Mouse (Mus musculus): ENCODE results near the gene Cmtr2. TPM values are rescaled to one million over a fixed set of nuclear protein-coding genes. Genes with fewer than 3 reads are reported as not detected.

Gene Cmtr2
- polyA plus RNA-seq, 1 experiment: 2.8 TPM

DNA sequence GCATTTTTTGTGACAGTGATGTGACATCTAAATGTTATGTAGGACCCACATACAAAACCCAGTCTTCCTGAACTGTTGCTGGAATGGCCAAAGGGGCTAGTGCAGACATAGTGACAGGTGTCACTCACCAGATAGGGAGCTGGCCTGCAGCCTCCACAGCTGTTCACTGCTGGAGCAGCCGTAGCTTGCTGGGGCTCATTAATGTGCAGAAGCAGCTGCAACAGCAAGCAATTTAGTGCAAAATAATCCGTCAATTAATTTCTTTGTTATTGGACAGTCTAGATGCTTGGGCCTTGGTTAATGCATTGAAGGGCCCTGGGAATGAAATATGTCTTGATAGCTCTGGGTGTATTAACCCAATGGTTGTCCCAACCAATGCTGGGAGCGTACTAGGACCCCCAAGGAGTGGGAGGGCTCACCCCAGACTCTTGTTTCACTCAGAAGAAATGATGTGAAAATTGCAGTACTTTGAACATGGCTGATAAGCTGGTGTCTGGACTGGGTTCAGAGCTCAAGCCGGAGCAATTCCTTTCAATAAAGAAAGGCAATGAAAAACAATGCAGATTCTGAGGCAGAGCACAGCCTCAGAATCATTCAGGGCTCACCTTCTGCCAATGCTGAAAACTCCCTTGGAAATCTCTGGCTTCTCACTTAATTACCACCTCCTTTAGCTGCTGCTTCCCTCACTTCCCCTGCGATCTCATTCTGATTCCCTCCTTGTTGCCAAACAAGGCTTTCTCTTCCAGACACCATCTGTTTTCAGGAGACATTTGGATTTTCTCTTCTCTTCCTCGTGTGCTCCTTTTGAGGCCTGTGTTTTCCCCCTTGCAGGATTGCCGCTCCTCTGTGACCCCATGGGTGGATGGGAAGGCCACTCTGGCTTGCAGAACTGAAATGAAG, 27.1 kb downstream of the Cmtr2 start:
- Histone ChIP-seq H3K27me3 (ENCODE audit: control insufficient read depth, insufficient read depth, insufficient read length) (peaks cover under 1% of the 10 kb centered on the region), H3K79me2 (ENCODE audit: control insufficient read depth, insufficient read depth) (no peaks in the 10 kb centered on the region), H3K4me3 (no peak overlapping the region), H3ac (ENCODE audit: control insufficient read depth, insufficient read length) (no peak overlapping the region), H3K4me2 (ENCODE audit: low read depth) (no peak overlapping the region), H3K36me3 (ENCODE audit: control insufficient read depth, insufficient read depth) (no peaks in the 10 kb centered on the region)
- TF ChIP-seq REST (IDR thresholded peaks at IDR 0.05; ENCODE audit: insufficient read depth, insufficient read length) (no peak), POLR2A (IDR thresholded peaks at IDR 0.05; ENCODE audit: insufficient read length, low read depth) (no peak), MYOD1 (IDR thresholded peaks at IDR 0.05; ENCODE audit: control insufficient read depth in 1 of 3, insufficient read length in 2 of 3, low read depth in 2 of 3) (no peak)

DNA sequence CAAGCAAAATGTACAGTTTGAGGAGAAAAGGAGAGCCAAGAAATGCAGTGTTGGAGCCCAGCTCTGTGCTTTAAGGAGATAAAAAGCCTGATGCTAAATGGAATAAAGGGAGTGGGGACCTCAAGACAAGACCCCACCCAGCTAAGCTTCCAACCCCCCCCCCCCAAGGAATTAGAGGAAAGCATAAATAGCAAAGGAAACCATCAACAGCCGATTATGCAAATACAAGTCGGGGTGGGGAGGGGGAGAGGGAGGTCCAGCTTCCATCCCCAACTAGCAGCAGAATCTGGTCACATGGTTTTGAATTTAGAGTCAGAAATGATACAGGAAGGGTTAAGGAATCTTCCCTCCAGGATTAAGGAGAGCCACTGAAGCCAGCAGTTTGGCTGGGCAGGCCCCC, 29.1 kb downstream of the Cmtr2 start:
- Histone ChIP-seq H3K79me2 (ENCODE audit: control insufficient read depth, insufficient read depth) (no peaks in the 10 kb centered on the region), H3K4me2 (ENCODE audit: low read depth) (no peak overlapping the region), H3K4me3 (no peak overlapping the region), H3K27me3 (ENCODE audit: control insufficient read depth, insufficient read depth, insufficient read length) (no peaks in the 10 kb centered on the region), H3ac (ENCODE audit: control insufficient read depth, insufficient read length) (no peak overlapping the region), H3K36me3 (ENCODE audit: control insufficient read depth, insufficient read depth) (no peaks in the 10 kb centered on the region)
- TF ChIP-seq MYOD1 (IDR thresholded peaks at IDR 0.05; ENCODE audit: control insufficient read depth in 1 of 3, insufficient read length in 2 of 3, low read depth in 2 of 3): no peak
- TF ChIP-seq TCF3 (IDR thresholded peaks at IDR 0.05; ENCODE audit: insufficient read length, low read depth): no peak
- TF ChIP-seq REST (IDR thresholded peaks at IDR 0.05; ENCODE audit: insufficient read depth, insufficient read length): no peak
- TF ChIP-seq MYOG (IDR thresholded peaks at IDR 0.05; ENCODE audit: control insufficient read depth in 1 of 3, insufficient read depth in 1 of 3, insufficient read length in 2 of 3, low read depth in 2 of 3): no peak
- TF ChIP-seq POLR2A (IDR thresholded peaks at IDR 0.05; ENCODE audit: insufficient read length, low read depth): no peak
- TF ChIP-seq SRF (IDR thresholded peaks at IDR 0.05; ENCODE audit: control insufficient read depth, insufficient read length, low read depth): no peak
- no peak for TF ChIP-seq CEBPB (IDR thresholded peaks at IDR 0.05; ENCODE audit: insufficient read depth, poor library complexity, severe bottlenecking)
- no peak for TF ChIP-seq USF1 (IDR thresholded peaks at IDR 0.05; ENCODE audit: low read depth)

DNA sequence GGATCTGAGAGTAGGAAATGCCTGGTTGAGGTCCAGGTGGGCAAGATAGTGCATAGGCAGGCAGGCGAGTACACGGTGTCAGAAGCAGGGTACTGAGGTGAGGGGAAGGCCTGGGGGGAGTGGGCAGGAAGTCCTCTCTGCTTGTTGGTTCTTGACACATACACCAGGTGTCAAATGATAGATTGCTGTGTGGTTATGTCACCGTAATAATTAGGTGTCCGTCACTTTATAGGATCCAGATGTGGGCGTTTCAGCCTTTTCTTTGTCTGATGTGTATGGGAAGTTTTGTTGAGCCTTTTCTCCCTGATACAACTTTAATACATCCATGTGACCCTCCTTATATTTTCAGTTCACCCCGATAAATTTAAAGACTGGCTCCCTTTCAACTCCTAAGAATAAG, 31.8 kb downstream of the Cmtr2 start:
- no peaks in the 10 kb centered on the region for H3K79me2 ChIP-seq (ENCODE audit: control insufficient read depth, insufficient read depth)
- no peaks in the 10 kb centered on the region for H3K36me3 ChIP-seq (ENCODE audit: control insufficient read depth, insufficient read depth)
- H3K4me2 ChIP-seq (ENCODE audit: low read depth): no peak overlapping the region
- no peaks in the 10 kb centered on the region for H3K27me3 ChIP-seq (ENCODE audit: control insufficient read depth, insufficient read depth, insufficient read length)
- H3K4me3 ChIP-seq: no peak overlapping the region
- no peak overlapping the region for H3ac ChIP-seq (ENCODE audit: control insufficient read depth, insufficient read length)
- TF ChIP-seq USF1 (IDR thresholded peaks at IDR 0.05; ENCODE audit: low read depth) (no peak), REST (IDR thresholded peaks at IDR 0.05; ENCODE audit: insufficient read depth, insufficient read length) (no peak), POLR2AphosphoS2 (IDR thresholded peaks at IDR 0.05; ENCODE audit: insufficient read length, low read depth) (no peak), POLR2A (IDR thresholded peaks at IDR 0.05; ENCODE audit: insufficient read length, low read depth) (no peak), MAX (IDR thresholded peaks at IDR 0.05; ENCODE audit: low read depth) (no peak), MYOG (IDR thresholded peaks at IDR 0.05; ENCODE audit: control insufficient read depth in 1 of 3, insufficient read depth in 1 of 3, insufficient read length in 2 of 3, low read depth in 2 of 3) (no peak), TCF3 (IDR thresholded peaks at IDR 0.05; ENCODE audit: insufficient read length, low read depth) (no peak), TCF12 (IDR thresholded peaks at IDR 0.05; ENCODE audit: insufficient read depth, poor library complexity, severe bottlenecking) (no peak), E2F4 (IDR thresholded peaks at IDR 0.05; ENCODE audit: insufficient read depth) (no peak), MYOD1 (IDR thresholded peaks at IDR 0.05; ENCODE audit: control insufficient read depth in 1 of 3, insufficient read length in 2 of 3, low read depth in 2 of 3) (no peak), CEBPB (IDR thresholded peaks at IDR 0.05; ENCODE audit: insufficient read depth, poor library complexity, severe bottlenecking) (no peak), SRF (IDR thresholded peaks at IDR 0.05; ENCODE audit: control insufficient read depth, insufficient read length, low read depth) (no peak)

DNA sequence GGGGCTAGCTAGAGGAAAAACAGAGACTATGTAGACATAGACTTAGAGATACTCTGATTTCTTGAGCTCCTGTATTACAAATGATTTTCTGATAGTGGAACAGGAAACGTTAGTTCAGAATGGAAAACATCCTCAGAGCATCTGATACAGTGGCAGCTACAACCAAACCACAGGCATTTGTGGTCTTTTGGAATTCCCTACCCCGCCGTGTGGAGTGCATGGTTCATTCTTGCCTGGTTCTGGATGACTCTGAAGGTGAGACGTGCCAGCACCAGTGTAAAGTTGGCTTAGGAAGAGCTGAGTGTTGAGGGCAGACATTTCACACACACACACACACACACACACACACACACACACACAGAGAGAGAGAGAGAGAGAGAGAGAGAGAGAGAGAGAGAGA, 38.5 kb downstream of the Cmtr2 start:
- H3K4me2 ChIP-seq (ENCODE audit: low read depth): no peak overlapping the region
- H3K36me3 ChIP-seq (ENCODE audit: control insufficient read depth, insufficient read depth): no peaks in the 10 kb centered on the region
- no peak overlapping the region for H3ac ChIP-seq (ENCODE audit: control insufficient read depth, insufficient read length)
- no peak overlapping the region for H3K4me3 ChIP-seq
- H3K79me2 ChIP-seq (ENCODE audit: control insufficient read depth, insufficient read depth): no peaks in the 10 kb centered on the region
- H3K27me3 ChIP-seq (ENCODE audit: control insufficient read depth, insufficient read depth, insufficient read length): no peaks in the 10 kb centered on the region
- TF ChIP-seq MYOD1 (IDR thresholded peaks at IDR 0.05; ENCODE audit: control insufficient read depth in 1 of 3, insufficient read length in 2 of 3, low read depth in 2 of 3) (no peak), REST (IDR thresholded peaks at IDR 0.05; ENCODE audit: insufficient read depth, insufficient read length) (no peak), SRF (IDR thresholded peaks at IDR 0.05; ENCODE audit: control insufficient read depth, insufficient read length, low read depth) (no peak), POLR2AphosphoS2 (IDR thresholded peaks at IDR 0.05; ENCODE audit: insufficient read length, low read depth) (no peak), POLR2A (IDR thresholded peaks at IDR 0.05; ENCODE audit: insufficient read length, low read depth) (no peak), MYOG (IDR thresholded peaks at IDR 0.05; ENCODE audit: control insufficient read depth in 1 of 3, insufficient read depth in 1 of 3, insufficient read length in 2 of 3, low read depth in 2 of 3) (no peak), E2F4 (IDR thresholded peaks at IDR 0.05; ENCODE audit: insufficient read depth) (no peak), CEBPB (IDR thresholded peaks at IDR 0.05; ENCODE audit: insufficient read depth, poor library complexity, severe bottlenecking) (no peak), USF1 (IDR thresholded peaks at IDR 0.05; ENCODE audit: low read depth) (no peak), MAX (IDR thresholded peaks at IDR 0.05; ENCODE audit: low read depth) (no peak), TCF3 (IDR thresholded peaks at IDR 0.05; ENCODE audit: insufficient read length, low read depth) (no peak), TCF12 (IDR thresholded peaks at IDR 0.05; ENCODE audit: insufficient read depth, poor library complexity, severe bottlenecking) (no peak)
